Mouse (Mus musculus): ENCODE measurements around the gene Ccdc148. TPM values are rescaled to one million over a fixed set of nuclear protein-coding genes. Genes with fewer than 3 reads are reported as not detected.

The Ccdc148 gene
- total RNA-seq (2014; rRNA removed; ENCODE audit: low replicate concordance): 0.46 and 1.3 TPM in 2 replicates
- 0.56 and 0.69 TPM in 2 replicates for polyA plus RNA-seq (2015; fragmentation: Nextera tagmentation; extraction: Ambion mirVana)

- Histone ChIP-seq H3K4me3 (ENCODE audit: low read depth, low read length) (peak within 1 kb of the TSS; percentile 98), H3K27ac (ENCODE audit: low read depth) (peak within 1 kb of the TSS; percentile 97), H3K4me2 (ENCODE audit: low read depth, low read length) (peak within 1 kb of the TSS; percentile 92), H3K36me3 (replicated peaks; ENCODE audit: control insufficient read depth, insufficient read depth, low read length) (no peaks in the 10 kb centered on the region), H3K27me3 (ENCODE audit: control insufficient read depth, insufficient read depth, low read length) (no peaks in the 10 kb centered on the region), H3K9ac (replicated peaks; ENCODE audit: low read depth, low read length) (peak within 1 kb of the TSS; percentile 97), H3K9me3 (replicated peaks; ENCODE audit: control insufficient read depth, low read length) (no peaks in the 10 kb centered on the region), H3K4me1 (ENCODE audit: control insufficient read depth, insufficient read depth) (peaks cover 16% of the 10 kb centered on the region)
- ATAC-seq (ENCODE audit: insufficient read depth, low read depth) (peak; percentile 94), DNase-seq (ENCODE audit: low spot score) (peak; percentile 96)
- 1% methylated on average over 27 of the region's 37 CpGs for WGBS
- TF ChIP-seq EP300 (IDR thresholded peaks at IDR 0.05; ENCODE audit: low read depth) (no peak), CTCF (IDR thresholded peaks at IDR 0.05; ENCODE audit: low read depth) (no peak)
Measured at GRCm38 (mm10) chr2:59160605-59160963, at the start of gene Ccdc148, which contains the start of gene Pkp4. Gene Ccdc148 (minus strand): TSS chr2:59160683. Gene Pkp4 (plus strand): TSS chr2:59160850.

GRCm38 (mm10) chr2:59208276-59208675 is 47.8 kb upstream of the Ccdc148 start:
- Histone ChIP-seq H3K36me3 (replicated peaks; ENCODE audit: control insufficient read depth, insufficient read depth, low read length) (no peaks in the 10 kb centered on the region; the same call in 1 of the 2 replicates), H3K27me3 (ENCODE audit: control insufficient read depth, insufficient read depth, low read length) (no peaks in the 10 kb centered on the region), H3K4me3 (ENCODE audit: low read depth, low read length) (no peak overlapping the region), H3K27ac (ENCODE audit: low read depth) (peak overlapping the region; percentile 93), H3K4me2 (ENCODE audit: low read depth, low read length) (peak overlapping the region; percentile 43), H3K9me3 (replicated peaks; ENCODE audit: control insufficient read depth, low read length) (no peaks in the 10 kb centered on the region), H3K9ac (replicated peaks; ENCODE audit: low read depth, low read length) (no peak overlapping the region), H3K4me1 (ENCODE audit: control insufficient read depth, insufficient read depth) (peaks cover 56% of the 10 kb centered on the region)
- ATAC-seq (ENCODE audit: insufficient read depth, low read depth): no peak
- no peak for TF ChIP-seq CTCF (IDR thresholded peaks at IDR 0.05; ENCODE audit: low read depth)
- TF ChIP-seq EP300 (IDR thresholded peaks at IDR 0.05; ENCODE audit: low read depth): no peak
- no peak for DNase-seq (ENCODE audit: low spot score)
- 55% methylated on average over 9 of the region's 9 CpGs for WGBS

GRCm38 (mm10) chr2:59207725-59208124 is 47.2 kb upstream of the Ccdc148 start:
- peak overlapping the region; percentile 93 for H3K27ac ChIP-seq (ENCODE audit: low read depth)
- no peak overlapping the region for H3K9ac ChIP-seq (replicated peaks; ENCODE audit: low read depth, low read length)
- DNase-seq (ENCODE audit: low spot score): peak; percentile 48
- H3K36me3 ChIP-seq (replicated peaks; ENCODE audit: control insufficient read depth, insufficient read depth, low read length): no peaks in the 10 kb centered on the region; the same call in 1 of the 2 replicates
- peak overlapping the region; percentile 21; the same call in 1 of the 2 replicates for H3K4me3 ChIP-seq (ENCODE audit: low read depth, low read length)
- H3K9me3 ChIP-seq (replicated peaks; ENCODE audit: control insufficient read depth, low read length): no peaks in the 10 kb centered on the region
- H3K27me3 ChIP-seq (ENCODE audit: control insufficient read depth, insufficient read depth, low read length): no peaks in the 10 kb centered on the region
- TF ChIP-seq EP300 (IDR thresholded peaks at IDR 0.05; ENCODE audit: low read depth) (no peak; the same call in none of the 2 replicates), CTCF (IDR thresholded peaks at IDR 0.05; ENCODE audit: low read depth) (no peak)
- peaks cover 62% of the 10 kb centered on the region for H3K4me1 ChIP-seq (ENCODE audit: control insufficient read depth, insufficient read depth)
- peak overlapping the region; percentile 43 for H3K4me2 ChIP-seq (ENCODE audit: low read depth, low read length)
- ATAC-seq (ENCODE audit: insufficient read depth, low read depth): peak; percentile 64
- WGBS: 13% methylated on average over 5 of the region's 5 CpGs

GRCm38 (mm10) chr2:59207240-59207639 is 46.8 kb upstream of the Ccdc148 start:
- Histone ChIP-seq H3K9ac (replicated peaks; ENCODE audit: low read depth, low read length) (no peak overlapping the region; the same call in 1 of the 2 replicates), H3K27me3 (ENCODE audit: control insufficient read depth, insufficient read depth, low read length) (no peaks in the 10 kb centered on the region), H3K9me3 (replicated peaks; ENCODE audit: control insufficient read depth, low read length) (no peaks in the 10 kb centered on the region), H3K27ac (ENCODE audit: low read depth) (peak overlapping the region; percentile 93), H3K36me3 (replicated peaks; ENCODE audit: control insufficient read depth, insufficient read depth, low read length) (no peaks in the 10 kb centered on the region; the same call in 1 of the 2 replicates), H3K4me3 (ENCODE audit: low read depth, low read length) (peak overlapping the region; percentile 21; the same call in 1 of the 2 replicates), H3K4me2 (ENCODE audit: low read depth, low read length) (peak overlapping the region; percentile 43), H3K4me1 (ENCODE audit: control insufficient read depth, insufficient read depth) (peaks cover 66% of the 10 kb centered on the region)
- peak; percentile 90 for DNase-seq (ENCODE audit: low spot score)
- WGBS: 2% methylated on average over 4 of the region's 4 CpGs
- ATAC-seq (ENCODE audit: insufficient read depth, low read depth): peak; percentile 90
- TF ChIP-seq CTCF (IDR thresholded peaks at IDR 0.05; ENCODE audit: low read depth) (no peak), EP300 (IDR thresholded peaks at IDR 0.05; ENCODE audit: low read depth) (peak; percentile 88)

- peaks cover 66% of the 10 kb centered on the region for H3K4me1 ChIP-seq (ENCODE audit: control insufficient read depth, insufficient read depth)
Measured at GRCm38 (mm10) chr2:59206190-59206589, 45.7 kb upstream of the Ccdc148 start.

GRCm38 (mm10) chr2:59205092-59205491 is 44.6 kb upstream of the Ccdc148 start:
- Histone ChIP-seq H3K9me3 (replicated peaks; ENCODE audit: control insufficient read depth, low read length) (no peaks in the 10 kb centered on the region), H3K27me3 (ENCODE audit: control insufficient read depth, insufficient read depth, low read length) (no peaks in the 10 kb centered on the region), H3K27ac (ENCODE audit: low read depth) (no peak overlapping the region), H3K9ac (replicated peaks; ENCODE audit: low read depth, low read length) (no peak overlapping the region), H3K4me2 (ENCODE audit: low read depth, low read length) (no peak overlapping the region), H3K4me1 (ENCODE audit: control insufficient read depth, insufficient read depth) (peaks cover 66% of the 10 kb centered on the region), H3K4me3 (ENCODE audit: low read depth, low read length) (no peak overlapping the region), H3K36me3 (replicated peaks; ENCODE audit: control insufficient read depth, insufficient read depth, low read length) (no peaks in the 10 kb centered on the region)
- ATAC-seq (ENCODE audit: insufficient read depth, low read depth): no peak
- WGBS: 75% methylated on average over 9 of the region's 9 CpGs
- no peak for TF ChIP-seq EP300 (IDR thresholded peaks at IDR 0.05; ENCODE audit: low read depth)
- TF ChIP-seq CTCF (IDR thresholded peaks at IDR 0.05; ENCODE audit: low read depth): no peak
- DNase-seq (ENCODE audit: low spot score): no peak

More at GRCm38 (mm10) chr2:59206190-59206589, 45.7 kb upstream of the Ccdc148 start:
- Histone ChIP-seq H3K9me3 (replicated peaks; ENCODE audit: control insufficient read depth, low read length) (no peaks in the 10 kb centered on the region), H3K4me3 (ENCODE audit: low read depth, low read length) (no peak overlapping the region), H3K27me3 (ENCODE audit: control insufficient read depth, insufficient read depth, low read length) (no peaks in the 10 kb centered on the region), H3K4me2 (ENCODE audit: low read depth, low read length) (no peak overlapping the region), H3K36me3 (replicated peaks; ENCODE audit: control insufficient read depth, insufficient read depth, low read length) (no peaks in the 10 kb centered on the region; the same call in 1 of the 2 replicates), H3K9ac (replicated peaks; ENCODE audit: low read depth, low read length) (no peak overlapping the region), H3K27ac (ENCODE audit: low read depth) (peak overlapping the region; percentile 93)
- DNase-seq (ENCODE audit: low spot score) (no peak), ATAC-seq (ENCODE audit: insufficient read depth, low read depth) (no peak)
- whole genome bisulfite sequencing: 58% methylated on average over 2 of the region's 2 CpGs
- no peak for TF ChIP-seq CTCF (IDR thresholded peaks at IDR 0.05; ENCODE audit: low read depth)
- no peak for TF ChIP-seq EP300 (IDR thresholded peaks at IDR 0.05; ENCODE audit: low read depth)
